Mouse (Mus musculus): ENCODE data around the gene C87436. TPM values are rescaled to one million over a fixed set of nuclear protein-coding genes. Genes with fewer than 3 reads are reported as not detected.

The C87436 gene
- polyA plus RNA-seq (2012; rRNA removed), result 6.9 and 7.3 TPM in 2 replicates

GRCm38 (mm10) chr6:86438272-86439118, at the start of gene C87436:
C87436 (plus strand) TSS chr6:86438374.

GRCm38 (mm10) chr6:86396581-86397256, 41.5 kb upstream of the C87436 start, which contains the start of gene Pcyox1:
Pcyox1 (minus strand) TSS chr6:86397154.

GRCm38 (mm10) chr6:86404100-86404861, 33.9 kb upstream of the C87436 start, which contains the start of gene Tia1:
Tia1 (plus strand) TSS chr6:86404219.

GRCm38 (mm10) chr6:86426358-86426757, 11.8 kb upstream of the C87436 start, which contains the start of gene Gm44790:
Gm44790 (plus strand) TSS chr6:86426658.

Other genes with a start within 250 kb of the C87436 start
- gene Tgfa, start 243.2 kb upstream of the C87436 start, polyA plus RNA-seq (2012; rRNA removed), result 0.86 and 1.0 TPM in 2 replicates
- gene Fam136a, start 72.7 kb upstream of the C87436 start, polyA plus RNA-seq (2012; rRNA removed), result 24.6 and 31.2 TPM in 2 replicates
- 146 and 150 TPM in 2 replicates for gene Snrpg, start 67.1 kb upstream of the C87436 start, polyA plus RNA-seq (2012; rRNA removed)
- gene Pcyox1, start 41.2 kb upstream of the C87436 start, polyA plus RNA-seq (2012; rRNA removed), result 20.2 and 25.0 TPM in 2 replicates
- gene Tia1, start 34.2 kb upstream of the C87436 start, polyA plus RNA-seq (2012; rRNA removed), result 15.8 and 16.9 TPM in 2 replicates
- 0.06 TPM in 1 of 2 replicates, not detected in the other for gene Gm44790, start 11.7 kb upstream of the C87436 start, polyA plus RNA-seq (2012; rRNA removed)
- gene Pcbp1, start 87.9 kb downstream of the C87436 start, polyA plus RNA-seq (2012; rRNA removed), result 112 and 145 TPM in 2 replicates
- gene Asprv1, start 189.8 kb downstream of the C87436 start, polyA plus RNA-seq (2012; rRNA removed), result 0.37 and 0.38 TPM in 2 replicates
- gene Mxd1, start 230.8 kb downstream of the C87436 start, polyA plus RNA-seq (2012; rRNA removed), result 16.3 and 20.2 TPM in 2 replicates
- 29.8 and 30.0 TPM in 2 replicates for gene Snrnp27, start 246.1 kb downstream of the C87436 start, polyA plus RNA-seq (2012; rRNA removed)

All from liver, embryonic 14 days (tissue).